In the genomic region with DNA sequence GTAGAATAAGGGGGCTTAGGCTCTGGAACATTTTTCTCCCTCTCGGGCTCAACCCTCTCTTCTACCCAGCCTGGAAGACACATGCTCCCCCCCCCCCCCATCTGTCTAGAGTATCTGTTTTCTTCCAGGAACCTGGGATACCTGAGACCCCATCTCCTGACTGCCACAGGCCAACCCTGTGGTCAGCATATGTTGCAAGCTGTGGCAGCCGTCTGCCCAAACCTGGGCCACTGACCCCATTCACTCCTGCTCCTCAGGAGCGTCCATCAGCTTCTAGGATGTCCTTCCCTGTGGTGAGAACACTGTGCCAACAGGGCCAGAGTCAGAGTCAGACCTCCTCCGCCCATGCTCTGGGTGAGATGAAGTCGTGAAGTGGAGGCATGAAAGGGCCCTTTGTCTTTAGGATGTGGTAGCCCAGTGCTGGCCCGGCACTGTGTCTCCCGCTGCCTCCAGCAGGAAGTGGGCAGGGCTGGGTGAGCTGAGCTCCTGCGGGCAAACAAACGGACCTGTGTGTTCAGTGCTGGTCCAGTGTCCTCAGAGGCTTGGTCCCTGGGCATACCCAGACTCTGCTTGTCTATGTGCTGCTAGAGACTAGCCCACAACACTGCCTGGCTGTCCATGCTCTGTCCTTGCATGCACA, we compare ENCODE assay signal across 8 mouse cellular contexts.
DNase-seq lines count a peak whose midpoint lies in the region; ATAC-seq and TF ChIP-seq lines count a peak whose summit lies in the region.

No protein-coding gene starts in this region.

- no peaks in the 10 kb centered on the region for H3K27me3 ChIP-seq in heart, embryonic 14.5 days (ENCODE audit: control insufficient read depth, insufficient read depth, low read length)
- no peaks in the 10 kb centered on the region for H3K27me3 ChIP-seq in cerebellum, adult 2 months (ENCODE audit: control insufficient read depth, insufficient read depth, low read length)
- no peaks in the 10 kb centered on the region for H3K27me3 ChIP-seq in limb, embryonic 15.5 days

- H3K27ac ChIP-seq in heart, embryonic 14.5 days (replicated peaks in 1 of 2; ENCODE audit: control insufficient read depth in 1 of 2, insufficient read depth in 1 of 2, low read depth in 2 of 2, low read length in 2 of 2), result no peak overlapping the region
- no peak overlapping the region for H3K27ac ChIP-seq in cerebellum, adult 2 months (ENCODE audit: insufficient read depth, low read length)
- peak overlapping the region; percentile 27; the same call in 1 of the 2 replicates for H3K27ac ChIP-seq in limb, embryonic 15.5 days

- WGBS in heart, embryonic 14.5 days, result 58% methylated on average over 9 of the region's 9 CpGs
- 6% methylated on average over 9 of the region's 9 CpGs for WGBS in cerebellum, adult 2 months
- WGBS in limb, embryonic 15.5 days, result 59% methylated on average over 9 of the region's 9 CpGs

- TF ChIP-seq CTCF in cerebellum, adult 2 months (IDR thresholded peaks at IDR 0.05; ENCODE audit: borderline replicate concordance, insufficient read depth, low read depth, low read length), result no peak

- no peaks in the 10 kb centered on the region for H3K9me3 ChIP-seq in heart, embryonic 14.5 days (ENCODE audit: control insufficient read depth, low read length)
- no peaks in the 10 kb centered on the region for H3K9me3 ChIP-seq in limb, embryonic 15.5 days

- no peak overlapping the region for H3K4me2 ChIP-seq in heart, embryonic 14.5 days (ENCODE audit: low read length)
- no peak overlapping the region for H3K4me2 ChIP-seq in limb, embryonic 15.5 days

- no peaks in the 10 kb centered on the region for H3K36me3 ChIP-seq in heart, embryonic 14.5 days (ENCODE audit: control insufficient read depth, insufficient read depth, low read length)
- H3K36me3 ChIP-seq in limb, embryonic 15.5 days, result no peaks in the 10 kb centered on the region

- no peak for DNase-seq in heart, adult 18-20 months
- DNase-seq in cerebellum, adult 2 months, result peak; percentile 39 to 55
- DNase-seq in frontal cortex, postnatal 10 days (ENCODE audit: low spot score in 2 of 2), result peak; percentile 53 to 70
- no peak for DNase-seq in c-Kit-positive CD71-positive TER-119-positive erythroid progenitor cells, embryonic 14.5 days (ENCODE audit: low spot score)
- DNase-seq in ovary, postnatal 14 days (ENCODE audit: low spot score), result no peak
- DNase-seq in thymus, postnatal 10 days (ENCODE audit: low spot score in 2 of 2), result no peak

- H3K4me3 ChIP-seq in heart, embryonic 14.5 days (ENCODE audit: control insufficient read depth in 1 of 2, insufficient read depth in 1 of 2, low read depth in 1 of 2, low read length in 2 of 2), result no peak overlapping the region
- H3K4me3 ChIP-seq in cerebellum, adult 2 months (replicated peaks; ENCODE audit: insufficient read depth, low read depth, low read length), result no peak overlapping the region
- H3K4me3 ChIP-seq in limb, embryonic 15.5 days, result no peak overlapping the region

- H3K4me1 ChIP-seq in heart, embryonic 14.5 days (ENCODE audit: control insufficient read depth in 2 of 2, insufficient read depth in 2 of 2, low read length in 2 of 2), result no peaks in the 10 kb centered on the region
- peaks cover 27% of the 10 kb centered on the region for H3K4me1 ChIP-seq in cerebellum, adult 2 months (ENCODE audit: control insufficient read depth, insufficient read depth, low read length)
- peaks cover 17% of the 10 kb centered on the region for H3K4me1 ChIP-seq in limb, embryonic 15.5 days

- TF ChIP-seq POLR2A in cerebellum, adult 2 months (IDR thresholded peaks at IDR 0.05; ENCODE audit: borderline replicate concordance, insufficient read depth, low read length), result no peak

- peak; percentile 16; the same call in 1 of the 2 replicates for ATAC-seq in heart, embryonic 14.5 days (ENCODE audit: insufficient number of reproducible peaks, insufficient read depth, low FRiP score, low read depth)
- peak; percentile 75 for ATAC-seq in limb, embryonic 15.5 days (ENCODE audit: insufficient number of reproducible peaks, low FRiP score, low TSS enrichment, low read depth)

- no peak overlapping the region for H3K9ac ChIP-seq in heart, embryonic 14.5 days (ENCODE audit: low read length)
- no peak overlapping the region for H3K9ac ChIP-seq in limb, embryonic 15.5 days

Comparison
In these comparisons a context has a peak if more than half of its experiments do, and no peak if none do; other contexts are left out.
1. DNase-seq: peak in cerebellum, adult 2 months (2 of 2) and frontal cortex, postnatal 10 days (2 of 2); none in heart, adult 18-20 months (0 of 2), c-Kit-positive CD71-positive TER-119-positive erythroid progenitor cells, embryonic 14.5 days (single experiment), ovary, postnatal 14 days (single experiment) and thymus, postnatal 10 days (0 of 2).